Mouse (Mus musculus): ENCODE measurements around the gene Csf2.
"Not testable (repeated sequence)": the region's sequence is repeated elsewhere in the genome, so short reads cannot be mapped to it uniquely, and the experiment has no call there.

Csf2 gene

GRCm38 (mm10) chr11:54248940-54249717, at the start of gene Csf2:
Csf2 (minus strand) TSS chr11:54249667.
- DNase-seq: no peak

- DNase-seq: no peak
These were observed 49.3 kb upstream of the Csf2 start for GRCm38 (mm10) chr11:54298777-54299176.

GRCm38 (mm10) chr11:54297471-54297870, 48.0 kb upstream of the Csf2 start:
- not testable (repeated sequence) for DNase-seq

- DNase-seq: no peak
These were observed 47.3 kb upstream of the Csf2 start for GRCm38 (mm10) chr11:54296734-54297133.

- DNase-seq: no peak
These were observed 46.5 kb upstream of the Csf2 start for GRCm38 (mm10) chr11:54295971-54296370.

- DNase-seq: no peak
These were observed 44.7 kb upstream of the Csf2 start for GRCm38 (mm10) chr11:54293980-54294807.

- DNase-seq: no peak
These were observed 42.7 kb upstream of the Csf2 start for GRCm38 (mm10) chr11:54292163-54292562.

GRCm38 (mm10) chr11:54287821-54288453, 38.5 kb upstream of the Csf2 start:
- DNase-seq: no peak

- no peak for DNase-seq
These were observed 22.0 kb upstream of the Csf2 start for GRCm38 (mm10) chr11:54271437-54271949.

GRCm38 (mm10) chr11:54269191-54269896, 19.9 kb upstream of the Csf2 start:
- DNase-seq: no peak

GRCm38 (mm10) chr11:54267177-54267576, 17.7 kb upstream of the Csf2 start, which contains the start of gene Il3:
Il3 (minus strand) TSS chr11:54267277.
- no peak for DNase-seq

GRCm38 (mm10) chr11:54264542-54264941, 15.1 kb upstream of the Csf2 start:
- peak; percentile 26 for DNase-seq

GRCm38 (mm10) chr11:54263405-54264031, 14.1 kb upstream of the Csf2 start:
- no peak for DNase-seq

- DNase-seq: peak; percentile 51
These were observed 7.3 kb upstream of the Csf2 start for GRCm38 (mm10) chr11:54256624-54257376.

GRCm38 (mm10) chr11:54254114-54254513, 4.6 kb upstream of the Csf2 start:
- DNase-seq: no peak

- no peak for DNase-seq
These were observed 1.1 kb upstream of the Csf2 start for GRCm38 (mm10) chr11:54250575-54250974.

GRCm38 (mm10) chr11:54249748-54250147, 281 bp upstream of the Csf2 start:
- DNase-seq: no peak

- no peak for DNase-seq
These were observed 2.1 kb downstream of the Csf2 start for GRCm38 (mm10) chr11:54247251-54247950.

GRCm38 (mm10) chr11:54244465-54244864, 5.0 kb downstream of the Csf2 start:
- no peak for DNase-seq

- no peak for DNase-seq
These were observed 7.0 kb downstream of the Csf2 start for GRCm38 (mm10) chr11:54242494-54242893.

GRCm38 (mm10) chr11:54236939-54237338, 12.5 kb downstream of the Csf2 start:
- DNase-seq: no peak
